Comparison of ENCODE assay signal across 10 mouse cellular contexts in the genomic region with DNA sequence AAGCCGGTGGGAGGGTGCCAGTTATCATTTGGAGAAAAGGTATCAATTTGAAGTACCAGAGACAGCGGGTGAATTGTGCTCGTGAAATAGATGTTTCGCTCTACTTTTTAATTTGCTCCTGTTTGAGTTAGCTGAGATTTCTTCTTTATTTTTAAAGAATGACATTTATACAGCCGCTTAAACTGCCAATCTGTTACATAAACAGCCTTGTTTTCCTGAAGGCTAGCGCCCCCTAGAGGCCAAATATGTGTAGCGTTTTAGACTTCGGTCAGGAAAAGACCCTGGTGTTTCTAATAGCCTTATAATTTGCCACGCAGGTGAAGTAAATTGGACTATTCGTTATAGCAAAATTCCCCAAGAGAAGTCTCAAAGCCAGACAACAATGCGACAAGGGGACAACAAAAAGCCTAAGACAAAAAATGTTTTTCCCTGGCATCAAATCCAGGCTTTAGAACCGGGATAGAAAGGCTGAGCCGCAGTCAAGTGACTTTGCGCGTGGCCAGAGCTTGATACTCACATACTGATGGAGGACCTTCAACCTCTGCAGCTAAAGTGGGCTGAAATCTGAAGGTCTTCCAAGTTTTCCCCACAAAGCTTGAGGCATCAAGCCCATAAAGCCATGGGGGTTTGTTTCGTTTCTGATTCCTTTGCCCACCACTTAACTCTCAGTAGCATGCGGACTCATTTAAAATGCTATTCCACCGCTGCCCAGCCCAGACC. TPM values are rescaled to one million over a fixed set of nuclear protein-coding genes. Genes with fewer than 3 reads are reported as not detected.
DNase-seq lines count a peak whose midpoint lies in the region; TF ChIP-seq lines count a peak whose summit lies in the region.
"Had no signal": no experiment of that assay in that cellular context is flagged by ENCODE, and none has a peak within 500 bp of the region (broad histone marks: within the 10 kb centered on the region; RNA-seq: fewer than 3 reads in every experiment).

No protein-coding gene starts in this region.

- H3K4me3 ChIP-seq in lung, adult 2 months (replicated peaks; ENCODE audit: extremely low read depth, low read depth, low read length), result no peak overlapping the region
- H3K4me3 ChIP-seq: liver, embryonic 13.5 days; stomach, embryonic 15.5 days had no signal

- no peak for TF ChIP-seq POLR2A in lung, adult 2 months (IDR thresholded peaks at IDR 0.05; ENCODE audit: borderline replicate concordance, extremely low read depth, low read depth, low read length)

- peak; percentile 59 for DNase-seq in gastrocnemius, adult 18-20 months (ENCODE audit: low spot score)
- no peak for DNase-seq in gastrocnemius, postnatal 25 days
- DNase-seq in CD4-positive helper T cell, adult 2 months (ENCODE audit: low read depth, low spot score), result peak; percentile 20
- DNase-seq in brain, embryonic 18.5 days (ENCODE audit: low read depth, low spot score), result peak; percentile 49
- peak; percentile 40 to 93 for DNase-seq in frontal cortex, adult 2 months (ENCODE audit: extremely low spot score in 1 of 2, low spot score in 1 of 2)
- peak; percentile 78 to 81 for DNase-seq in kidney, postnatal 4 days
- DNase-seq in lung, adult 2 months, result peak; percentile 50
- DNase-seq in telencephalon, adult 2 months (ENCODE audit: low read depth, low spot score), result peak; percentile 69
- DNase-seq: liver, embryonic 13.5 days had no signal

- H3K4me1 ChIP-seq in lung, adult 2 months (ENCODE audit: control insufficient read depth, insufficient read depth, low read length), result no peaks in the 10 kb centered on the region
- H3K4me1 ChIP-seq: liver, embryonic 13.5 days; stomach, embryonic 15.5 days had no signal

- TF ChIP-seq CTCF in lung, adult 2 months (IDR thresholded peaks at IDR 0.05; ENCODE audit: insufficient read depth, low read length), result peak; percentile 43; the same call in 1 of the 2 replicates

- WGBS in lung, adult 2 months, result 57% methylated on average over 18 of the region's 18 CpGs

RNA-seq across cellular contexts. Expression of a gene that starts 46.4 kb away (rescaled TPM):
- total RNA-seq in gastrocnemius, adult 18-20 months (2021), result under 1 TPM; 0.48 to 0.55 TPM
- total RNA-seq in gastrocnemius, postnatal 25 days (2021), result 1 to 10 TPM in 1 of 2 experiments, under 1 TPM in 1; 0.82 to 1.0 TPM
- polyA plus RNA-seq in frontal cortex, adult 2 months (2012; rRNA removed), result 1.5 and 1.9 TPM in 2 replicates
- polyA plus RNA-seq in lung, adult 2 months (2012; rRNA removed), result 5.2 and 6.5 TPM in 2 replicates
